Mouse (Mus musculus) forebrain, postnatal 0 days (tissue): ENCODE results near the gene Fcamr. TPM values are rescaled to one million over a fixed set of nuclear protein-coding genes. Genes with fewer than 3 reads are reported as not detected.

ENCODE experiments used
- ATAC-seq: fragments of 200-750 bp; cut with Nextera tagmentation; 2 replicates; pipeline ENCODE4 v1.8.0; 2017; ENCODE audit warnings: mild to moderate bottlenecking, moderate library complexity
- DNase-seq: peaks from one replicate; pipeline ENCODE4 v3.0.0-alpha.2; 2015
- H3K27ac ChIP-seq: fragments of 300-500 bp; sonication (generic); 2 replicates; pipeline ENCODE4 v1.5.1; 2014; ENCODE audit warnings: low read depth, mild to moderate bottlenecking, antibody characterized with exemption, low read length, moderate library complexity, mixed read lengths
- H3K27me3 ChIP-seq: fragments of 300-500 bp; sonication (generic); 2 replicates; pipeline ENCODE4 v1.6.1; 2014; ENCODE audit warnings: mild to moderate bottlenecking, low read length, mixed read lengths; ENCODE audit not compliant: insufficient read depth
- H3K36me3 ChIP-seq: fragments of 300-500 bp; sonication (generic); 2 replicates; pipeline ENCODE4 v1.6.1; 2014; ENCODE audit warnings: mild to moderate bottlenecking, moderate library complexity; ENCODE audit not compliant: insufficient read depth
- H3K4me1 ChIP-seq: fragments of 300-500 bp; sonication (generic); 2 replicates; pipeline ENCODE4 v1.6.1; 2014; ENCODE audit warnings: antibody characterized with exemption; ENCODE audit not compliant: insufficient read depth
- H3K4me2 ChIP-seq: fragments of 300-500 bp; sonication (generic); 2 replicates; pipeline ENCODE4 v1.6.1; 2014; ENCODE audit warnings: low read depth, mild to moderate bottlenecking, moderate library complexity
- H3K4me3 ChIP-seq: fragments of 300-500 bp; sonication (generic); 2 replicates; pipeline ENCODE4 v1.5.1; 2014; ENCODE audit warnings: low read depth, low read length, mixed read lengths
- H3K9ac ChIP-seq: fragments of 300-500 bp; sonication (generic); 2 replicates; pipeline ENCODE4 v1.6.1; 2014; ENCODE audit warnings: mild to moderate bottlenecking
- H3K9me3 ChIP-seq: fragments of 300-500 bp; sonication (generic); 2 replicates; pipeline ENCODE4 v1.6.1; 2016; ENCODE audit warnings: low read length
- CTCF ChIP-seq: sonication (generic); IDR thresholded peaks from 2 replicates; pipeline ENCODE4 v1.5.1; 2016; ENCODE audit warnings: antibody characterized with exemption, control low read depth, low read depth
- WGBS: fragments of 180-500 bp; shearing (Covaris S2); extraction: QIAGEN DNeasy Blood & Tissue Kit; methylation state at CpG from one replicate; pipeline ENCODE4 v1.1.7; 2014; 5-methylcytosine and 5-hydroxymethylcytosine counted together
- polyA plus RNA-seq: library from polyadenylated mRNA; unstranded; fragments of >200 nt; fragmentation: Nextera tagmentation; extraction: Ambion mirVana; gene quantifications from 2 replicates; pipeline ENCODE4 v1.2.1, GENCODE M21; 2015
- total RNA-seq: library from RNA; depleted of rRNA; stranded (reverse); fragments of >200 nt; gene quantifications from 2 replicates; pipeline ENCODE4 v1.2.3, GENCODE M21; 2014

The Fcamr gene
- total and polyA plus RNA-seq, 2 experiments from 2014 or later = 0.19 TPM; not detected in 1

DNA sequence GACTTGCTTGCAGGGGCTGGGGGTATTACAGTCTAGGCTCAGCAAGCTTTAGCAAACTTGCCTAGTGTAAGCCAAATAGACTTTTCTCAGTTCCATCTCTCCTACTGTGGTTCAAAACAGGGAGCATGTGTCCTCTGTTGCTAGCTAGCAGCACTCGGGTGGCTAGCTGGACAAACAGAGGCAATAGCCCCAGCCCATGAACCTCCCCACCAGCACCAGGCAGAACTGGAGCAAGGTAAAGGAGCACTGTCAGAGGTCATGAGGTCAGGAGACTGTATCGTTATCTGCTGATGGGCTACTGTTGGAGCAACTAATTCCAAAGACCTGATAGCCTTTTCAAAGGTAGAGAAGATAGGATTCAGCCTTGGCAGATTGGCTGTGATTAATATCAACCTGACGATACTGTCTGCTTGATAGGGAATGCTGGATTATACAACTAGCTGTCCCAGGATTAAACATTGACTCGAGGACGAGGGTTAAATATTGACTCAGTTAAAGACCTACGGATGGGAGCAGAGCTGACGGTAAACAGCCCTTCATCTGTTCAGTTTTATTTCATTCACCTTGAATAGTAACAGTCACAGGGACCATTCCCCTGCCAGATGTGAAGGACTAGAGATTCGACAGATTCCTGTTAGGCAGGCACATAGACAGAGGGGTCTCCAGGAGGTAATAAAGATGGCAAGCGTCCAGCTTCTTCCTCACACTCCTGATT, 21.4 kb downstream of the Fcamr start:
- 94% methylated on average over 9 of the region's 9 CpGs for WGBS
- ATAC-seq = no peak
- Histone ChIP-seq H3K36me3 (no peaks in the 10 kb centered on the region), H3K4me1 (no peaks in the 10 kb centered on the region), H3K27ac (no peak overlapping the region), H3K9ac (no peak overlapping the region), H3K4me3 (no peak overlapping the region), H3K27me3 (no peaks in the 10 kb centered on the region), H3K4me2 (no peak overlapping the region), H3K9me3 (no peaks in the 10 kb centered on the region)
- no peak for DNase-seq
- TF ChIP-seq CTCF = no peak

DNA sequence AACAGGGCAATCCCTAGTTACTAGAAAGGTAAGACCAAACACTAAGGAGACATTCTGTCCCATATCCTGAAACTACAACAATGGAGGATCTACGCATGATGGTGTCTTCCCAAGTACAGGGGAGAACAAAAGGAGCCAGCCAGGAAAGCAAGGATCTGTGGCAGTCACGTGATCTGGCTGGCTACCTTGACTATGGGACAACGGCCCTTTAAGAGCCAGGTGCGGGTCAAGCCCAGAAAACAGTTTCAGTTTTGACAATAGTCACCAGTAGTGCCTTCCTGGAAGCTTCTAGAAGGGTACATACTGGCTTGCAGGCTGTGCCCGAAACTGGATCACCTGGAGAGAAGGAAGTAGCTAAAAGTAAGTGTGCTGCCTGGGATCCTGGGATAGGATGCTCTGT, 25.7 kb downstream of the Fcamr start, which contains the start of gene Pigr:
Gene Pigr (plus strand): TSS at position 237 of the 400 bp plus-strand sequence.
- DNase-seq (no peak), ATAC-seq (no peak)
- Histone ChIP-seq H3K4me3 (no peak within 1 kb of the TSS), H3K4me2 (no peak within 1 kb of the TSS), H3K9ac (no peak within 1 kb of the TSS), H3K27ac (no peak within 1 kb of the TSS), H3K36me3 (no peaks in the 10 kb centered on the region), H3K9me3 (no peaks in the 10 kb centered on the region), H3K27me3 (no peaks in the 10 kb centered on the region), H3K4me1 (no peaks in the 10 kb centered on the region)
- no peak for TF ChIP-seq CTCF
- WGBS = 93% methylated on average over 5 of the region's 5 CpGs

- Histone ChIP-seq H3K4me3 (no peak overlapping the region), H3K27me3 (no peaks in the 10 kb centered on the region), H3K9ac (no peak overlapping the region), H3K9me3 (no peaks in the 10 kb centered on the region), H3K4me2 (no peak overlapping the region), H3K4me1 (no peaks in the 10 kb centered on the region), H3K36me3 (no peaks in the 10 kb centered on the region), H3K27ac (no peak overlapping the region)
- no peak for DNase-seq
- no peak for ATAC-seq
- TF ChIP-seq CTCF = no peak
- 72% methylated on average over 4 of the region's 4 CpGs for WGBS
Measured at GRCm38 (mm10) chr1:130828656-130829055, 28.0 kb downstream of the Fcamr start.

DNA sequence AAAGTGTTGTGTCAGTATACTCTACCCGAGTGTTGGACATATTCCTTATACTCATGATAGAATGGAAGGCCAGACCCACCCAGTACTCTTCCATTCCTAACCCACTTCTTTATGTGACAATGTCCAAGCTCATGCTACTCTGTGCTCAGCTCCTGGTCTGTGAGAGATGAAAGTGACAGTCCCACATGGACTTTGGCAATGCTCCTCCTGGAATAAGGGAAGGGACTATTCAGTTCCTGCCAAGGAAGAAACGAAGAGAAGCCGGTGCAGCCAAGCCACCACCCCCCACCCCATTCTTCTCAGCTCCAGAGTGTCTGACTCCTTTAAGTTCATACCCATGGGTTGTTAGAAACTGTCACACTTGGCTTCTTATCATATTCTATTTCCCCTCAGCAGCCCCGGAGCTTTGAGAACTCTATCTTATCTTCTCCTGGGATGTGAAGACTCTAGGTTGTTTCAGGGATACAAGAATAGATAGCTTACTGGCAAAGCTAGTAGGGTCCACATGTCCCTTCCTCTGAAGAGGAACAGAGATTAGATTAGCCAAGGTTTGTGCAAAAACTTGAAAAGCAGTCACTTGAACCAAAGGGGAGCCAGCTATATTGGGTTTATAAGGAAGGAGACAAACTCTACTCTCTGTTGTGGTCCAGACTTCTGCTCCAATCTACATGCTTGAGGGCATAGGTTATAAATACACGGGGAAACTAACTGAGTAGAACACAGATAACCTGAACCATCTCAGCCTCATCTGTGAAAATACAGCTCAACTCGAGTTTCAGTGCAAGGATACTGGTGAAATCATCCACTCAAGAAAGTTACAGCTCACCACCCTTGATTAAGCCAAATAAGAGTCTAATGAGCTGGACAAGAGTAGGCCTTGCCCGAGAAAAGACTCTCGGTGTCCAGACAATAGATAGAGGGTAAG, 29.5 kb downstream of the Fcamr start:
- TF ChIP-seq CTCF = no peak
- WGBS = 74% methylated on average over 8 of the region's 8 CpGs
- Histone ChIP-seq H3K27me3 (no peaks in the 10 kb centered on the region), H3K27ac (no peak overlapping the region), H3K4me3 (no peak overlapping the region), H3K4me1 (no peaks in the 10 kb centered on the region), H3K9me3 (no peaks in the 10 kb centered on the region), H3K9ac (no peak overlapping the region), H3K4me2 (no peak overlapping the region), H3K36me3 (no peaks in the 10 kb centered on the region)
- no peak for DNase-seq
- no peak for ATAC-seq

GRCm38 (mm10) chr1:130832230-130833149, 31.8 kb downstream of the Fcamr start:
- H3K4me2 ChIP-seq = no peak overlapping the region
- no peak for DNase-seq

DNA sequence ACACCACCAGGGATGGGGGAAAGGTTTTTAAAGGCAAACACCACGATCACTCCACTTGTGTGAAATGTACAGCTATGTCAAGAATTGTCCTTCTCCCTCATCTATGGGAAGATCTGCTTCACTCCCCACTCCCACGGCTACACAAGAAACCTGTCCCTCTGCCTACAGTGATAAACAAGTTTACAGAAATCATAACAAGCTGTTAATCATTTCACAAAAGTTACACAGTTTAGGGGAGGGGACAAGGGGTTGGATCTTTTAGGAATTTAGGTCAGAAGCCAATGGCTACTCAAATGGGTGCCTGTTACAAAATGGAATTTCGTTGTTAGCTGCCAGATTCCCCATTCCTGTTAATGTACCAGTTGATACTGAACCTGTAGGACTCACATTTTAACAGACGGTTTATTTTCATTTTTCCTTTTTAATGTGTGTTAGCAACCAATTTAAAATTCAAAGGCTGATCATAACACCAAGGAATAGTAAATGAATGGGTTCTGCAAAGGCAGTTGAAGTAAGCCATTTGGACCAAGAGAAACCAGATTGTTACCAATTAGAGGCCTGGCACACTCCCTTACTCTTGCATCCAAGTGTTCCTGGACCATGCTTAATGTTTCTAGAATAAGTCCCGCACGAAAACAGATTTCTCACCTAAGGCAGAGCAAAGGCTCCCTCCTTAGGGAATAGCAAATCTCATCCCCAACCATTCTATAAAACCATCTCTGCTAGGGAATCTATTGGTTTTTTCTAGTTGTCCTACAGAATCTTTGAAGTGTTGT, 34.6 kb downstream of the Fcamr start:
- H3K4me2 ChIP-seq = no peak overlapping the region
- H3K9ac ChIP-seq = no peak overlapping the region
- DNase-seq = peak; percentile 77
- no peak overlapping the region for H3K27ac ChIP-seq
- no peaks in the 10 kb centered on the region for H3K9me3 ChIP-seq
- H3K36me3 ChIP-seq = no peaks in the 10 kb centered on the region
- no peaks in the 10 kb centered on the region for H3K27me3 ChIP-seq
- H3K4me3 ChIP-seq = no peak overlapping the region
- ATAC-seq = peak; percentile 77
- WGBS = 64% methylated on average over 6 of the region's 6 CpGs
- H3K4me1 ChIP-seq = no peaks in the 10 kb centered on the region
- TF ChIP-seq CTCF = no peak

More at GRCm38 (mm10) chr1:130832230-130833149, 31.8 kb downstream of the Fcamr start:
- Histone ChIP-seq H3K36me3 (no peaks in the 10 kb centered on the region), H3K4me3 (no peak overlapping the region), H3K27me3 (no peaks in the 10 kb centered on the region), H3K4me1 (no peaks in the 10 kb centered on the region), H3K9ac (no peak overlapping the region), H3K27ac (no peak overlapping the region), H3K9me3 (no peaks in the 10 kb centered on the region)
- TF ChIP-seq CTCF = no peak
- ATAC-seq = no peak
- 83% methylated on average over 5 of the region's 5 CpGs for WGBS
